Mouse (Mus musculus) heart, embryonic 14.5 days (tissue): ENCODE results near the gene Kcnc4. TPM values are rescaled to one million over a fixed set of nuclear protein-coding genes. Genes with fewer than 3 reads are reported as not detected.

ENCODE experiments used
- ATAC-seq: fragments of 200-750 bp; cut with Nextera tagmentation; 2 replicates; pipeline ENCODE4 v1.8.0; 2017; ENCODE audit warnings: low read depth, moderate TSS enrichment; ENCODE audit not compliant: insufficient number of reproducible peaks, insufficient read depth, low FRiP score
- H3K27ac ChIP-seq, 2 experiments: fragments of 200-500 bp in 1 of 2; fragments of 300-500 bp in 1 of 2; sonication (generic) in 1 of 2; replicated peaks in 1 of 2; 2 replicates each; pipeline ENCODE4 v1.5.1; 2012 to 2014; ENCODE audit warnings: low read depth in 2 of 2, low read length in 2 of 2, control low read depth in 1 of 2, mild to moderate bottlenecking in 1 of 2, mixed read lengths in 1 of 2; ENCODE audit not compliant: control insufficient read depth in 1 of 2, insufficient read depth in 1 of 2
- H3K27me3 ChIP-seq: fragments of 300-500 bp; sonication (generic); 2 replicates; pipeline ENCODE4 v1.6.1; 2014; ENCODE audit warnings: mild to moderate bottlenecking, low read length, control low read depth; ENCODE audit not compliant: control insufficient read depth, insufficient read depth
- H3K36me3 ChIP-seq: fragments of 300-500 bp; sonication (generic); 2 replicates; pipeline ENCODE4 v1.6.1; 2014; ENCODE audit warnings: mild to moderate bottlenecking, control low read depth, low read length, mixed read lengths; ENCODE audit not compliant: control insufficient read depth, insufficient read depth
- H3K4me1 ChIP-seq, 2 experiments: fragments of 200-500 bp in 1 of 2; fragments of 300-500 bp in 1 of 2; sonication (generic) in 1 of 2; 2 replicates each; pipeline ENCODE4 v1.6.1; 2012 to 2014; ENCODE audit warnings: low read length in 2 of 2, control low read depth in 1 of 2, mixed read lengths in 1 of 2; ENCODE audit not compliant: control insufficient read depth in 2 of 2, insufficient read depth in 2 of 2
- H3K4me2 ChIP-seq: fragments of 300-500 bp; sonication (generic); 2 replicates; pipeline ENCODE4 v1.6.1; 2014; ENCODE audit warnings: mild to moderate bottlenecking, low read length
- H3K4me3 ChIP-seq, 2 experiments: fragments of 200-500 bp in 1 of 2; fragments of 300-500 bp in 1 of 2; sonication (generic) in 1 of 2; 2 replicates each; pipeline ENCODE4 v1.5.1; 2012 to 2014; ENCODE audit warnings: low read length in 2 of 2, mild to moderate bottlenecking in 2 of 2, control low read depth in 1 of 2, low read depth in 1 of 2, moderate library complexity in 1 of 2; ENCODE audit not compliant: control insufficient read depth in 1 of 2, insufficient read depth in 1 of 2
- H3K9ac ChIP-seq: fragments of 300-500 bp; sonication (generic); 2 replicates; pipeline ENCODE4 v1.6.1; 2014; ENCODE audit warnings: mild to moderate bottlenecking, low read length
- H3K9me3 ChIP-seq: fragments of 300-500 bp; sonication (generic); 2 replicates; pipeline ENCODE4 v1.6.1; 2016; ENCODE audit warnings: low read length, control low read depth; ENCODE audit not compliant: control insufficient read depth
- WGBS: fragments of 180-500 bp; shearing (Covaris S2); extraction: QIAGEN DNeasy Blood & Tissue Kit; methylation state at CpG from one replicate; pipeline ENCODE4 v1.1.7; 2014; 5-methylcytosine and 5-hydroxymethylcytosine counted together
- polyA plus RNA-seq: library from polyadenylated mRNA; unstranded; fragments of >200 nt; fragmentation: Nextera tagmentation; extraction: Ambion mirVana; gene quantifications from 2 replicates; pipeline ENCODE4 v1.2.1, GENCODE M21; 2014

The Kcnc4 gene
- polyA plus RNA-seq, 1 experiment from 2014 or later, result 0.12 TPM

GRCm38 (mm10) chr3:107439280-107439679 lies 20.1 kb downstream of the Kcnc4 start:
- ATAC-seq, result no peak
- H3K36me3 ChIP-seq, result no peaks in the 10 kb centered on the region
- H3K9ac ChIP-seq, result no peak overlapping the region
- H3K27ac ChIP-seq, result no peak overlapping the region
- no peaks in the 10 kb centered on the region for H3K4me1 ChIP-seq
- no peaks in the 10 kb centered on the region for H3K27me3 ChIP-seq
- no peak overlapping the region for H3K4me3 ChIP-seq
- WGBS, result 79% methylated on average over 11 of the region's 11 CpGs
- no peaks in the 10 kb centered on the region for H3K9me3 ChIP-seq
- no peak overlapping the region for H3K4me2 ChIP-seq

GRCm38 (mm10) chr3:107437666-107438065 lies 21.7 kb downstream of the Kcnc4 start:
- no peaks in the 10 kb centered on the region for H3K4me1 ChIP-seq
- no peak for ATAC-seq
- H3K9me3 ChIP-seq, result no peaks in the 10 kb centered on the region
- H3K27me3 ChIP-seq, result no peaks in the 10 kb centered on the region
- 78% methylated on average over 2 of the region's 2 CpGs for WGBS
- H3K4me3 ChIP-seq, result no peak overlapping the region
- no peaks in the 10 kb centered on the region for H3K36me3 ChIP-seq
- no peak overlapping the region for H3K27ac ChIP-seq
- no peak overlapping the region for H3K9ac ChIP-seq
- H3K4me2 ChIP-seq, result no peak overlapping the region

- Histone ChIP-seq H3K4me1 (no peaks in the 10 kb centered on the region), H3K9ac (no peak overlapping the region), H3K9me3 (no peaks in the 10 kb centered on the region), H3K36me3 (no peaks in the 10 kb centered on the region), H3K4me2 (no peak overlapping the region), H3K4me3 (no peak overlapping the region), H3K27me3 (no peaks in the 10 kb centered on the region), H3K27ac (no peak overlapping the region)
- WGBS, result 43% methylated on average over 6 of the region's 6 CpGs
- no peak for ATAC-seq
These were observed 22.9 kb downstream of the Kcnc4 start for GRCm38 (mm10) chr3:107436434-107436833.

- ATAC-seq, result no peak
- 43% methylated on average over 9 of the region's 9 CpGs for WGBS
- no peak overlapping the region for H3K27ac ChIP-seq
- H3K4me3 ChIP-seq, result no peak overlapping the region
- H3K9ac ChIP-seq, result no peak overlapping the region
- H3K9me3 ChIP-seq, result no peaks in the 10 kb centered on the region
- no peak overlapping the region for H3K4me2 ChIP-seq
- H3K27me3 ChIP-seq, result 0 out of 2 replicates have a peak, but pooled peaks cover under 1% of the 10 kb centered on the region
- H3K4me1 ChIP-seq, result no peaks in the 10 kb centered on the region
- no peaks in the 10 kb centered on the region for H3K36me3 ChIP-seq
These were observed 25.7 kb downstream of the Kcnc4 start for GRCm38 (mm10) chr3:107433614-107434013.

- Histone ChIP-seq H3K9me3 (no peaks in the 10 kb centered on the region), H3K27me3 (0 out of 2 replicates have a peak, but pooled peaks cover 2% of the 10 kb centered on the region), H3K36me3 (no peaks in the 10 kb centered on the region), H3K9ac (no peak overlapping the region), H3K4me3 (no peak overlapping the region), H3K27ac (no peak overlapping the region), H3K4me2 (no peak overlapping the region), H3K4me1 (no peaks in the 10 kb centered on the region)
- no peak for ATAC-seq
- WGBS, result 5% methylated on average over 1 of the region's 1 CpGs
These were observed 28.1 kb downstream of the Kcnc4 start for GRCm38 (mm10) chr3:107431268-107431667.

GRCm38 (mm10) chr3:107424258-107425041 lies 34.9 kb downstream of the Kcnc4 start:
- WGBS, result 64% methylated on average over 11 of the region's 11 CpGs
- Histone ChIP-seq H3K9me3 (no peaks in the 10 kb centered on the region), H3K27me3 (0 out of 2 replicates have a peak, but pooled peaks cover 2% of the 10 kb centered on the region), H3K4me2 (no peak overlapping the region), H3K4me3 (no peak overlapping the region), H3K4me1 (no peaks in the 10 kb centered on the region), H3K9ac (no peak overlapping the region), H3K27ac (no peak overlapping the region), H3K36me3 (no peaks in the 10 kb centered on the region)
- no peak for ATAC-seq

- Histone ChIP-seq H3K27me3 (no peaks in the 10 kb centered on the region), H3K36me3 (no peaks in the 10 kb centered on the region), H3K27ac (no peak overlapping the region), H3K4me2 (no peak overlapping the region), H3K9ac (no peak overlapping the region), H3K9me3 (no peaks in the 10 kb centered on the region), H3K4me3 (no peak overlapping the region), H3K4me1 (no peaks in the 10 kb centered on the region)
- 39% methylated on average over 2 of the region's 2 CpGs for WGBS
- no peak for ATAC-seq
These were observed 39.2 kb downstream of the Kcnc4 start for GRCm38 (mm10) chr3:107420156-107420555.

GRCm38 (mm10) chr3:107417287-107417644 lies 42.1 kb downstream of the Kcnc4 start:
- H3K4me3 ChIP-seq, result no peak overlapping the region
- no peaks in the 10 kb centered on the region for H3K27me3 ChIP-seq
- no peak overlapping the region for H3K27ac ChIP-seq
- H3K9me3 ChIP-seq, result no peaks in the 10 kb centered on the region
- H3K4me1 ChIP-seq, result no peaks in the 10 kb centered on the region
- no peak for ATAC-seq
- 76% methylated on average over 3 of the region's 3 CpGs for WGBS
- H3K4me2 ChIP-seq, result no peak overlapping the region
- H3K36me3 ChIP-seq, result no peaks in the 10 kb centered on the region
- no peak overlapping the region for H3K9ac ChIP-seq
